In genomic region chr4:43840101-43840500, GRCm38 (mm10) we compare ENCODE assay signal across 12 mouse cellular contexts.
"Had no signal": no experiment of that assay in that cellular context is flagged by ENCODE, and none has a peak within 500 bp of the region (broad histone marks: within the 10 kb centered on the region; RNA-seq: fewer than 3 reads in every experiment).

Olfr157 (minus strand) TSS chr4:43840201.

- DNase-seq: retina, postnatal 1 day; right cerebral cortex, adult 18-20 months; right cerebral cortex, postnatal 14 days; right cerebral cortex, postnatal 25 days; right cerebral cortex, postnatal 4 days; spleen, adult 18-20 months; thymus, adult 18-20 months; thymus, adult 2 months; thymus, postnatal 14 days; thymus, postnatal 25 days; thymus, postnatal 36 days; thymus, postnatal 4 days had no signal
